Mouse (Mus musculus): ENCODE data around the gene Ssxb10. TPM values are rescaled to one million over a fixed set of nuclear protein-coding genes. Genes with fewer than 3 reads are reported as not detected.
"Not testable (repeated sequence)": the region's sequence is repeated elsewhere in the genome, so short reads cannot be mapped to it uniquely, and the experiment has no call there.

Gene Ssxb10
- not detected in 2 replicates for polyA plus RNA-seq (2015; fragmentation: Nextera tagmentation; extraction: Ambion mirVana)

DNA sequence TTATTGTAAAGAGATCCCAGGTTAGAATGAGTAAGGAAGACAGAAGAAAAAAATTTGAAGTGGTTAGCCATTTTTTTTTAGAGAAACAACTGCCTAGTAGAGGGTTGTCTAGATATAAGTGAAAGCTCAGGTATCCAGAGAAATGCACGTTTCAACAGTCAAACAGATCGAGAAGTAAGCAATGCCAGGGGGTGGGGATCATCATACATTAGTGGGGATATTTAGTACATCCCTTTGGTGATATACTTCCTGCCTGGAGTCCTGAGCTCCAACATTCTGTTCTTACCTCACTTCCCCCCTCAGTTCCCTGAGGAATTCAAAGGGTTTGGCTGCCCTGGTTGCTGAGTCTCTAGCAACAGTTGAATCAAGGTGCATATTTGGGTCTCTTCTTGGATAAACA is at the start of gene Ssxb10:
Ssxb10 (plus strand) TSS at position 301 of the 400 bp plus-strand sequence.
- H3K4me3 ChIP-seq (ENCODE audit: low read length), result no peak within 1 kb of the TSS
- H3K9me3 ChIP-seq (ENCODE audit: low read length), result peaks cover 14% of the 10 kb centered on the region
- no peak for ATAC-seq (ENCODE audit: low FRiP score, low TSS enrichment)
- no peak within 1 kb of the TSS for H3K4me2 ChIP-seq (replicated peaks; ENCODE audit: low read depth, low read length)
- H3K27me3 ChIP-seq (ENCODE audit: insufficient read depth, low read length), result no peaks in the 10 kb centered on the region
- no peak within 1 kb of the TSS for H3K9ac ChIP-seq (replicated peaks; ENCODE audit: low read length)
- no peaks in the 10 kb centered on the region for H3K4me1 ChIP-seq (ENCODE audit: insufficient read depth, low read length)
- H3K27ac ChIP-seq (ENCODE audit: low read length), result no peak within 1 kb of the TSS
- 56% methylated on average over 2 of the region's 2 CpGs for WGBS
- no peaks in the 10 kb centered on the region for H3K36me3 ChIP-seq (ENCODE audit: insufficient read depth, low read length)

GRCm38 (mm10) chrX:8288621-8289020 is 38.6 kb upstream of the Ssxb10 start:
- Histone ChIP-seq H3K4me2 (replicated peaks; ENCODE audit: low read depth, low read length) (no peak overlapping the region), H3K27me3 (ENCODE audit: insufficient read depth, low read length) (no peaks in the 10 kb centered on the region), H3K4me1 (ENCODE audit: insufficient read depth, low read length) (no peaks in the 10 kb centered on the region), H3K36me3 (ENCODE audit: insufficient read depth, low read length) (no peaks in the 10 kb centered on the region), H3K9ac (replicated peaks; ENCODE audit: low read length) (no peak overlapping the region), H3K9me3 (ENCODE audit: low read length) (no peaks in the 10 kb centered on the region), H3K27ac (ENCODE audit: low read length) (no peak overlapping the region), H3K4me3 (ENCODE audit: low read length) (no peak overlapping the region)
- 80% methylated on average over 5 of the region's 5 CpGs for WGBS
- ATAC-seq (ENCODE audit: low FRiP score, low TSS enrichment), result no peak

- Histone ChIP-seq H3K9ac (replicated peaks; ENCODE audit: low read length) (no peak overlapping the region), H3K36me3 (ENCODE audit: insufficient read depth, low read length) (no peaks in the 10 kb centered on the region), H3K9me3 (ENCODE audit: low read length) (no peaks in the 10 kb centered on the region), H3K27ac (ENCODE audit: low read length) (no peak overlapping the region), H3K4me2 (replicated peaks; ENCODE audit: low read depth, low read length) (no peak overlapping the region), H3K27me3 (ENCODE audit: insufficient read depth, low read length) (no peaks in the 10 kb centered on the region), H3K4me3 (ENCODE audit: low read length) (no peak overlapping the region), H3K4me1 (ENCODE audit: insufficient read depth, low read length) (no peaks in the 10 kb centered on the region)
- WGBS, result 50% methylated on average over 1 of the region's 1 CpGs
- ATAC-seq (ENCODE audit: low FRiP score, low TSS enrichment), result peak; percentile 49; the same call in 1 of the 2 replicates
Observed at GRCm38 (mm10) chrX:8309302-8309701, 17.9 kb upstream of the Ssxb10 start.

DNA sequence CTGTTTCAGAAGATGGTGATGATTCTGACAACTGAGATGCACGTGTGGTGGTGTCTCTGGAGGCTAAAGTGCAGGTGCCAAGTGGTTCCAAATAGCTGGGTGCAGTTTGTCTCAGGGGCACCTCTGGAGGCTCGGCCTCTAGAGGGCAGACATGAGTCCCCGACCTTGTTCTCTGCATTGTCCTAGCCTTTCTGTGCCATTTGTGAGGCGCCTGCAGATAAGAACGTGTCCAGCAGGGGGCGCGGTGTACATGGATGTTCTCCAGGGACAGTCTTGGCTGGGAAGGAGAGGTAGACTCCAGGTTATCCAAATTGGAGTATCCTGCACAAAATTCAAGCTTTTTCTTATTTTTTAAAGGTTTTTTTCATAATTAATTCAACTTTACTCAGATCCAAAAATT is 12.3 kb upstream of the Ssxb10 start:
- not testable (repeated sequence) for H3K4me1 ChIP-seq (ENCODE audit: insufficient read depth, low read length); H3K27ac ChIP-seq (ENCODE audit: low read length); H3K4me3 ChIP-seq (ENCODE audit: low read length); H3K9ac ChIP-seq (replicated peaks; ENCODE audit: low read length); H3K36me3 ChIP-seq (ENCODE audit: insufficient read depth, low read length); ATAC-seq (ENCODE audit: low FRiP score, low TSS enrichment); H3K9me3 ChIP-seq (ENCODE audit: low read length); H3K27me3 ChIP-seq (ENCODE audit: insufficient read depth, low read length); H3K4me2 ChIP-seq (replicated peaks; ENCODE audit: low read depth, low read length)
- 7% methylated on average over 7 of the region's 7 CpGs for WGBS

GRCm38 (mm10) chrX:8366678-8367077 is 39.5 kb downstream of the Ssxb10 start, which contains the start of gene Ssxb9:
Ssxb9 (plus strand) TSS chrX:8366978.
- H3K27me3 ChIP-seq (ENCODE audit: insufficient read depth, low read length); H3K36me3 ChIP-seq (ENCODE audit: insufficient read depth, low read length); H3K9ac ChIP-seq (replicated peaks; ENCODE audit: low read length); H3K4me1 ChIP-seq (ENCODE audit: insufficient read depth, low read length); H3K27ac ChIP-seq (ENCODE audit: low read length); H3K4me2 ChIP-seq (replicated peaks; ENCODE audit: low read depth, low read length); ATAC-seq (ENCODE audit: low FRiP score, low TSS enrichment); H3K9me3 ChIP-seq (ENCODE audit: low read length); H3K4me3 ChIP-seq (ENCODE audit: low read length): not testable (repeated sequence)
- WGBS, result 26% methylated on average over 1 of the region's 1 CpGs

Other genes starting within 250 kb of the Ssxb10 start
- gene Was, start 236.9 kb upstream of the Ssxb10 start, polyA plus RNA-seq (2015; fragmentation: Nextera tagmentation; extraction: Ambion mirVana), result 0.11 and 0.18 TPM in 2 replicates
- gene Wdr13, start 194.5 kb upstream of the Ssxb10 start, polyA plus RNA-seq (2015; fragmentation: Nextera tagmentation; extraction: Ambion mirVana), result 29.0 and 29.6 TPM in 2 replicates
- 433 and 441 TPM in 2 replicates for gene Rbm3, start 181.5 kb upstream of the Ssxb10 start, polyA plus RNA-seq (2015; fragmentation: Nextera tagmentation; extraction: Ambion mirVana)
- gene Tbc1d25, start 151.2 kb upstream of the Ssxb10 start, polyA plus RNA-seq (2015; fragmentation: Nextera tagmentation; extraction: Ambion mirVana), result 12.6 and 14.9 TPM in 2 replicates
- gene Ebp, start 133.9 kb upstream of the Ssxb10 start, polyA plus RNA-seq (2015; fragmentation: Nextera tagmentation; extraction: Ambion mirVana), result 43.6 and 44.8 TPM in 2 replicates
- gene Porcn, start 120.9 kb upstream of the Ssxb10 start, polyA plus RNA-seq (2015; fragmentation: Nextera tagmentation; extraction: Ambion mirVana), result 8.4 and 9.7 TPM in 2 replicates
- gene Ftsj1, start 75.0 kb upstream of the Ssxb10 start, polyA plus RNA-seq (2015; fragmentation: Nextera tagmentation; extraction: Ambion mirVana), result 39.7 and 41.5 TPM in 2 replicates
- gene Slc38a5, start 56.3 kb upstream of the Ssxb10 start, polyA plus RNA-seq (2015; fragmentation: Nextera tagmentation; extraction: Ambion mirVana), result 1.8 and 4.1 TPM in 2 replicates
- not detected in 2 replicates for gene Ssxb9, start 39.6 kb downstream of the Ssxb10 start, polyA plus RNA-seq (2015; fragmentation: Nextera tagmentation; extraction: Ambion mirVana)
- not detected in 2 replicates for gene Ssxb1, start 85.9 kb downstream of the Ssxb10 start, polyA plus RNA-seq (2015; fragmentation: Nextera tagmentation; extraction: Ambion mirVana)
- gene Ssxb2, start 134.3 kb downstream of the Ssxb10 start, polyA plus RNA-seq (2015; fragmentation: Nextera tagmentation; extraction: Ambion mirVana), result not detected in 2 replicates
- not detected in 2 replicates for gene Gm14459, start 197.5 kb downstream of the Ssxb10 start, polyA plus RNA-seq (2015; fragmentation: Nextera tagmentation; extraction: Ambion mirVana)
- not detected in 2 replicates for gene Ssxb6, start 220.8 kb downstream of the Ssxb10 start, polyA plus RNA-seq (2015; fragmentation: Nextera tagmentation; extraction: Ambion mirVana)

Data from kidney, embryonic 16.5 days (tissue).